Mouse (Mus musculus) frontal cortex, postnatal 36 days (tissue): ENCODE measurements at regions not wholly inside any gene's neighbourhood (a gene's known extent, or its start where the extent isn't known, plus 50 kb on each side); places are given as distances from the start of the nearest gene placed in this dataset.
A peak's percentile ranks its signal among the peaks of the same experiment; 100 is the strongest.

Experiments
- DNase-seq, 2 experiments: peaks; one replicate each; pipeline ENCODE4 v3.0.0; 2022; ENCODE audit warnings: low spot score in 2 of 2

GRCm38 (mm10) chr10:60937517-60937866 lies 106.1 kb upstream of the Unc5b start:
- no peak for DNase-seq

- DNase-seq: no peak
Observed at GRCm38 (mm10) chr10:60936659-60937516, 105.5 kb upstream of the Unc5b start.

GRCm38 (mm10) chr10:60934297-60935286 lies 103.2 kb upstream of the Unc5b start:
- DNase-seq: peak in 1 of 2 experiments; percentile 28

- no peak for DNase-seq
Observed at GRCm38 (mm10) chr10:60933891-60934290, 102.5 kb upstream of the Unc5b start.

GRCm38 (mm10) chr10:60932855-60933254 lies 101.5 kb upstream of the Unc5b start:
- DNase-seq: no peak

- DNase-seq: no peak
Observed at GRCm38 (mm10) chr10:60931891-60932378, 100.6 kb upstream of the Unc5b start.

GRCm38 (mm10) chr10:60928646-60929045 lies 97.3 kb upstream of the Unc5b start:
- no peak for DNase-seq

GRCm38 (mm10) chr10:60928164-60928563 lies 96.8 kb upstream of the Unc5b start:
- no peak for DNase-seq

GRCm38 (mm10) chr10:60926632-60927031 lies 95.3 kb upstream of the Unc5b start:
- no peak for DNase-seq

GRCm38 (mm10) chr10:60925644-60926043 lies 94.3 kb upstream of the Unc5b start:
- DNase-seq: no peak

- no peak for DNase-seq
Observed at GRCm38 (mm10) chr10:60925198-60925597, 93.8 kb upstream of the Unc5b start.

- no peak for DNase-seq
Observed at GRCm38 (mm10) chr10:60923806-60924205, 92.4 kb upstream of the Unc5b start.

GRCm38 (mm10) chr10:60920621-60921020 lies 89.2 kb upstream of the Unc5b start:
- DNase-seq: no peak

GRCm38 (mm10) chr10:60918020-60918419 lies 86.6 kb upstream of the Unc5b start:
- no peak for DNase-seq

GRCm38 (mm10) chr10:60914391-60914790 lies 83.0 kb upstream of the Unc5b start:
- no peak for DNase-seq

GRCm38 (mm10) chr10:60913456-60913900 lies 82.1 kb upstream of the Unc5b start:
- no peak for DNase-seq

GRCm38 (mm10) chr10:60904351-60904750 lies 73.0 kb upstream of the Unc5b start:
- DNase-seq: no peak

- no peak for DNase-seq
Observed at GRCm38 (mm10) chr10:60900992-60901391, 69.6 kb upstream of the Unc5b start.

GRCm38 (mm10) chr10:60893810-60894147 lies 62.4 kb upstream of the Unc5b start:
- DNase-seq: no peak

- no peak for DNase-seq
Observed at GRCm38 (mm10) chr10:60893130-60893809, 61.9 kb upstream of the Unc5b start.

GRCm38 (mm10) chr10:60892730-60893129 lies 61.3 kb upstream of the Unc5b start:
- no peak for DNase-seq
